Mouse (Mus musculus): ENCODE measurements at regions not wholly inside any gene's neighbourhood (a gene's known extent, or its start where the extent isn't known, plus 50 kb on each side); places are given as distances from the start of the nearest gene placed in this dataset.
A peak's percentile ranks its signal among the peaks of the same experiment; 100 is the strongest.

GRCm38 (mm10) chr3:35361086-35361485, 392.8 kb upstream of the Atp11b start:
- no peak for DNase-seq (ENCODE audit: low spot score)

GRCm38 (mm10) chr3:35365431-35365830, 388.5 kb upstream of the Atp11b start:
- DNase-seq (ENCODE audit: low spot score), result no peak

- DNase-seq (ENCODE audit: low spot score), result no peak
Observed at GRCm38 (mm10) chr3:35372276-35372675, 381.6 kb upstream of the Atp11b start.

GRCm38 (mm10) chr3:35387386-35387785, 366.5 kb upstream of the Atp11b start:
- DNase-seq (ENCODE audit: low spot score), result no peak

- no peak for DNase-seq (ENCODE audit: low spot score)
Observed at GRCm38 (mm10) chr3:35392657-35393056, 361.2 kb upstream of the Atp11b start.

GRCm38 (mm10) chr3:35400213-35400612, 353.7 kb upstream of the Atp11b start:
- no peak for DNase-seq (ENCODE audit: low spot score)

- no peak for DNase-seq (ENCODE audit: low spot score)
Observed at GRCm38 (mm10) chr3:35402666-35403065, 351.2 kb upstream of the Atp11b start.

GRCm38 (mm10) chr3:35403952-35404351, 350.0 kb upstream of the Atp11b start:
- no peak for DNase-seq (ENCODE audit: low spot score)

GRCm38 (mm10) chr3:35404492-35405390, 349.2 kb upstream of the Atp11b start:
- peak; percentile 48 for DNase-seq (ENCODE audit: low spot score)

GRCm38 (mm10) chr3:35405621-35406079, 348.3 kb upstream of the Atp11b start:
- DNase-seq (ENCODE audit: low spot score), result no peak

GRCm38 (mm10) chr3:35437687-35438086, 316.2 kb upstream of the Atp11b start:
- DNase-seq (ENCODE audit: low spot score), result no peak

GRCm38 (mm10) chr3:35462858-35463257, 291.0 kb upstream of the Atp11b start:
- DNase-seq (ENCODE audit: low spot score), result no peak

- DNase-seq (ENCODE audit: low spot score), result no peak
Observed at GRCm38 (mm10) chr3:35464212-35464911, 289.5 kb upstream of the Atp11b start.

- DNase-seq (ENCODE audit: low spot score), result no peak
Observed at GRCm38 (mm10) chr3:35465956-35466355, 287.9 kb upstream of the Atp11b start.

GRCm38 (mm10) chr3:35473351-35473750, 280.6 kb upstream of the Atp11b start:
- no peak for DNase-seq (ENCODE audit: low spot score)

GRCm38 (mm10) chr3:35474361-35474760, 279.5 kb upstream of the Atp11b start:
- DNase-seq (ENCODE audit: low spot score), result no peak

- DNase-seq (ENCODE audit: low spot score), result no peak
Observed at GRCm38 (mm10) chr3:35475326-35475725, 278.6 kb upstream of the Atp11b start.

GRCm38 (mm10) chr3:35480714-35481695, 272.9 kb upstream of the Atp11b start:
- DNase-seq (ENCODE audit: low spot score), result no peak

- DNase-seq (ENCODE audit: low spot score), result no peak
Observed at GRCm38 (mm10) chr3:35481841-35482240, 272.1 kb upstream of the Atp11b start.

GRCm38 (mm10) chr3:35482296-35482695, 271.6 kb upstream of the Atp11b start:
- peak; percentile 72 for DNase-seq (ENCODE audit: low spot score)

- DNase-seq (ENCODE audit: low spot score), result no peak
Observed at GRCm38 (mm10) chr3:35482759-35483158, 271.1 kb upstream of the Atp11b start.

All from adipocyte (in vitro differentiated cells).